Mouse (Mus musculus) thymus, postnatal 36 days (tissue): ENCODE results near the gene Rac3.
"Not testable (repeated sequence)": the region's sequence is repeated elsewhere in the genome, so short reads cannot be mapped to it uniquely, and the experiment has no call there.

ENCODE experiments used
- DNase-seq, 2 experiments: peaks; one replicate each; pipeline ENCODE4 v3.0.0; 2022; ENCODE audit warnings: mixed read lengths in 2 of 2

Gene Rac3

GRCm38 (mm10) chr11:120729432-120730050 is 8.3 kb downstream of the Rac3 start:
- DNase-seq, result not testable (repeated sequence)

- DNase-seq, result no peak
Observed at GRCm38 (mm10) chr11:120730331-120730870, 9.1 kb downstream of the Rac3 start.

- DNase-seq, result no peak
Observed at GRCm38 (mm10) chr11:120731395-120731794, 10.1 kb downstream of the Rac3 start.

GRCm38 (mm10) chr11:120731858-120732680 is 10.8 kb downstream of the Rac3 start, which contains the start of gene Cbr2:
TSS of gene Cbr2 (minus strand) at chr11:120732114.
- DNase-seq, result no peak

- no peak for DNase-seq
Observed at GRCm38 (mm10) chr11:120733521-120733920, 12.3 kb downstream of the Rac3 start.

- DNase-seq, result no peak
Observed at GRCm38 (mm10) chr11:120736424-120736823, 15.2 kb downstream of the Rac3 start.

- no peak for DNase-seq
Observed at GRCm38 (mm10) chr11:120740981-120741380, 19.7 kb downstream of the Rac3 start.

- no peak for DNase-seq
Observed at GRCm38 (mm10) chr11:120744121-120744701, 22.9 kb downstream of the Rac3 start.

- no peak for DNase-seq
Observed at GRCm38 (mm10) chr11:120747974-120748373, 26.7 kb downstream of the Rac3 start.

GRCm38 (mm10) chr11:120749430-120749829 is 28.2 kb downstream of the Rac3 start:
- DNase-seq, result peak; percentile 25 to 34

GRCm38 (mm10) chr11:120751606-120752005 is 30.3 kb downstream of the Rac3 start:
- no peak for DNase-seq

GRCm38 (mm10) chr11:120760236-120760635 is 39.0 kb downstream of the Rac3 start:
- no peak for DNase-seq

GRCm38 (mm10) chr11:120761811-120762671 is 40.8 kb downstream of the Rac3 start:
- DNase-seq, result no peak

- DNase-seq, result not testable (repeated sequence)
Observed at GRCm38 (mm10) chr11:120762672-120763041, 41.4 kb downstream of the Rac3 start, which contains the start of gene Hmga1b. TSS of gene Hmga1b (plus strand) at chr11:120762794.

- not testable (repeated sequence) for DNase-seq
Observed at GRCm38 (mm10) chr11:120763121-120763999, 42.1 kb downstream of the Rac3 start.

GRCm38 (mm10) chr11:120767023-120767422 is 45.8 kb downstream of the Rac3 start:
- not testable (repeated sequence) for DNase-seq

- DNase-seq, result no peak
Observed at GRCm38 (mm10) chr11:120768206-120768605, 46.9 kb downstream of the Rac3 start.

GRCm38 (mm10) chr11:120772749-120773148 is 51.5 kb downstream of the Rac3 start:
- DNase-seq, result no peak
